Mouse (Mus musculus): ENCODE results near the gene Fmnl1. TPM values are rescaled to one million over a fixed set of nuclear protein-coding genes. Genes with fewer than 3 reads are reported as not detected.

The Fmnl1 gene
- polyA plus RNA-seq, 1 experiment = 235 TPM

DNA sequence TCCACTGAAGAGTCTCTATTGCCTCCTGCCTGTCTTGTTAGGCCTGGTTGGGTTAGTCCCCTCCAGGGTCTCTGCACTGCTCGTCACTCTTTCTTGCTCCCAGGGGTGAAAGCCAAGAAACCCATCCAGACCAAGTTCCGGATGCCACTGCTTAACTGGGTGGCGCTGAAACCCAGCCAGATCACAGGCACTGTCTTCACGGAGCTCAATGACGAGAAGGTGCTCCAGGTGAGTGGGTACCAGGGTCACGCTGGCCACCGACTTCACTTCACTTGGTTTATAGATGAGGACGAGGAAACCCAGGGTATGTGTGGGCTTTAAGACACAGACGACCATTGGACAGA is 22.9 kb downstream of the Fmnl1 start:
- WGBS = 96% methylated on average over 9 of the region's 9 CpGs
- DNase-seq = no peak
- Histone ChIP-seq H3K36me3 (ENCODE audit: control insufficient read depth, insufficient read depth, low read length) (peaks cover 99% of the 10 kb centered on the region), H3K27me3 (ENCODE audit: control insufficient read depth, insufficient read depth, low read length) (no peaks in the 10 kb centered on the region), H3K4me1 (replicated peaks; ENCODE audit: control insufficient read depth, insufficient read depth, low read length) (no peaks in the 10 kb centered on the region), H3K4me3 (ENCODE audit: control insufficient read depth, insufficient read depth, low read length) (no peak overlapping the region), H3K27ac (ENCODE audit: control insufficient read depth, insufficient read depth, low read length) (no peak overlapping the region)
- TF ChIP-seq POLR2A (IDR thresholded peaks at IDR 0.05; ENCODE audit: control insufficient read depth, extremely low read depth, insufficient read depth, low read length, poor library complexity) (no peak), CTCF (IDR thresholded peaks at IDR 0.05; ENCODE audit: borderline replicate concordance, control insufficient read depth, extremely low read depth, insufficient read depth, low read length, poor library complexity) (no peak)

DNA sequence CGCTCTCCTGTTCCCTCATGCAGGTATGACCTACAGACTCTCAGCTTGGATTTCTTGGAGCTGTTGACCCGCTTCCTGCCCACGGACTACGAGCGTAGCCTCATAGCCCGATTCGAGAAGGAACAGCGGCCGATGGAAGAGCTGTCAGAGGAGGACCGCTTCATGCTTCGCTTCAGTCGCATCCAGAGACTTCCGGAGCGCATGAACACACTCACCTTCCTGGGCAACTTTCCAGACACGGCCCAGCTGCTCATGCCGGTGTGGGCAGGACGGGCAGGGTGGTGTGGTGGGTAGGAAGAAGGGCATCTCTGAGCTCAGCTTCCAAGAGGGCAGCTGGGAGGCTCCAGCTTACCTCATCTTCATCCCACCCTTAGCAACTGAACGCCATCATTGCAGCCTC is 24.3 kb downstream of the Fmnl1 start:
- Histone ChIP-seq H3K4me1 (replicated peaks; ENCODE audit: control insufficient read depth, insufficient read depth, low read length) (no peaks in the 10 kb centered on the region), H3K4me3 (ENCODE audit: control insufficient read depth, insufficient read depth, low read length) (no peak overlapping the region), H3K27me3 (ENCODE audit: control insufficient read depth, insufficient read depth, low read length) (no peaks in the 10 kb centered on the region), H3K36me3 (ENCODE audit: control insufficient read depth, insufficient read depth, low read length) (peaks cover 85% of the 10 kb centered on the region), H3K27ac (ENCODE audit: control insufficient read depth, insufficient read depth, low read length) (no peak overlapping the region)
- TF ChIP-seq POLR2A (IDR thresholded peaks at IDR 0.05; ENCODE audit: control insufficient read depth, extremely low read depth, insufficient read depth, low read length, poor library complexity) = no peak
- TF ChIP-seq CTCF (IDR thresholded peaks at IDR 0.05; ENCODE audit: borderline replicate concordance, control insufficient read depth, extremely low read depth, insufficient read depth, low read length, poor library complexity) = no peak
- DNase-seq = no peak
- 95% methylated on average over 18 of the region's 18 CpGs for WGBS

DNA sequence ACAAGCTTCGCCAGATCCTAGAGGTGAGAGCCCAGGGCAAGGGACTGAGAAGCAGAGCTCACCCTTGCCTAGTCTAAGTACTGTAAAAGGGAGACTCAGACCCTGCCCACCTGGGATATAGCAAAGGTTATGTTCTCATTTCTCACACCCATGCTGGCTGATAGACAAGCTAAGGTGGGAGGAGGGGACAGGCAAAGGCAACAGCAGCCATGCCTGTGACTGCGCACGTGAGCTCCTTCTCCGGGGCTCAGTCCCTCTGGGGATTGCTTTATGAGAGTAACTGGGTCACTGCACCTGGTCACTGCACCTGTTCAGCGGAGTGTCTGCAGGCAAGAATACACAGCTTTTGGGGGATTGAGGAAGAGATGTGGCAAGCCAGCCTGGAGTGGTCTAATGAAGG is 24.7 kb downstream of the Fmnl1 start:
- DNase-seq = no peak
- no peaks in the 10 kb centered on the region for H3K27me3 ChIP-seq (ENCODE audit: control insufficient read depth, insufficient read depth, low read length)
- H3K4me3 ChIP-seq (ENCODE audit: control insufficient read depth, insufficient read depth, low read length) = no peak overlapping the region
- TF ChIP-seq CTCF (IDR thresholded peaks at IDR 0.05; ENCODE audit: borderline replicate concordance, control insufficient read depth, extremely low read depth, insufficient read depth, low read length, poor library complexity) (no peak), POLR2A (IDR thresholded peaks at IDR 0.05; ENCODE audit: control insufficient read depth, extremely low read depth, insufficient read depth, low read length, poor library complexity) (no peak)
- H3K27ac ChIP-seq (ENCODE audit: control insufficient read depth, insufficient read depth, low read length) = no peak overlapping the region
- H3K4me1 ChIP-seq (replicated peaks; ENCODE audit: control insufficient read depth, insufficient read depth, low read length) = no peaks in the 10 kb centered on the region
- WGBS = 98% methylated on average over 5 of the region's 5 CpGs
- H3K36me3 ChIP-seq (ENCODE audit: control insufficient read depth, insufficient read depth, low read length) = peaks cover 81% of the 10 kb centered on the region

DNA sequence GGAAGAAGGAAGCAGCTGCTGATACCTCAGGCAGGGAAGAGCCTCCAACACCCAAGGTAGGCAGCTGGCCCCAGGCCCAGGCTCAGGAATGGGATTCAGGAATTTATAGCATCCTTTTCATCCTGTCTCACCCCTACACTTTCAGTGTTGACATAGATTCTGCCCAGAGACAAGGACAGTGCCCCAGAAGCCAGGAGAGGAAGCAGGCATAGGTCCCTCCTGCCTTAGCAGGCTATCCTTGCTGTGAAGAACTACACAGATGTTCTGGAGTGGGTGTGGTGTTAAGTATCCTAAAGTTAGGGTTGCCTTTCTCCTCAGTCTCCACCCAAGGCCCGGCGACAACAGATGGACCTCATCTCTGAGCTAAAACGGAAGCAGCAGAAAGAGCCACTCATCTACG is 26.4 kb downstream of the Fmnl1 start:
- Histone ChIP-seq H3K4me3 (ENCODE audit: control insufficient read depth, insufficient read depth, low read length) (no peak overlapping the region), H3K27me3 (ENCODE audit: control insufficient read depth, insufficient read depth, low read length) (no peaks in the 10 kb centered on the region), H3K4me1 (replicated peaks; ENCODE audit: control insufficient read depth, insufficient read depth, low read length) (no peaks in the 10 kb centered on the region), H3K27ac (ENCODE audit: control insufficient read depth, insufficient read depth, low read length) (no peak overlapping the region), H3K36me3 (ENCODE audit: control insufficient read depth, insufficient read depth, low read length) (peaks cover 64% of the 10 kb centered on the region)
- no peak for TF ChIP-seq CTCF (IDR thresholded peaks at IDR 0.05; ENCODE audit: borderline replicate concordance, control insufficient read depth, extremely low read depth, insufficient read depth, low read length, poor library complexity)
- TF ChIP-seq POLR2A (IDR thresholded peaks at IDR 0.05; ENCODE audit: control insufficient read depth, extremely low read depth, insufficient read depth, low read length, poor library complexity) = no peak
- DNase-seq = no peak
- WGBS = 93% methylated on average over 4 of the region's 4 CpGs

DNA sequence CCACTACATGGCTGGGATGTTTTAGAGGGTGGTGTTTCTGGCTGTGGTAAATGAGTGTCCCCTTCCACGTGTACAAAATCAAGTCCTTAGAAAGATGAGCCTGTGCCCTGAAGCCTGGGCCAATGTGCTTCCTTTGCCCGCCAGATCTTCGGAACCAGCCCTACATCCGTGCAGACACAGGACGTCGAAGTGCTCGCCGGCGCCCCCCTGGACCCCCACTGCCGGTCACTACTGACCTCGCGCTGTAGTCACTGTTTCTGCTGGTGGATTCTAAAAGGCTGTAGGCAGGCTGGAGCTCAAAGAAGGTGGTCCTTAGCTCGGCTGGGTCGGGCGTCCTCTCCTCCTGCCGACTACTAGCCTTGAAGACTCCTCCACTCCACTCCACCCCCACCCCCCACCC is 27.4 kb downstream of the Fmnl1 start:
- no peak overlapping the region for H3K4me3 ChIP-seq (ENCODE audit: control insufficient read depth, insufficient read depth, low read length)

DNA sequence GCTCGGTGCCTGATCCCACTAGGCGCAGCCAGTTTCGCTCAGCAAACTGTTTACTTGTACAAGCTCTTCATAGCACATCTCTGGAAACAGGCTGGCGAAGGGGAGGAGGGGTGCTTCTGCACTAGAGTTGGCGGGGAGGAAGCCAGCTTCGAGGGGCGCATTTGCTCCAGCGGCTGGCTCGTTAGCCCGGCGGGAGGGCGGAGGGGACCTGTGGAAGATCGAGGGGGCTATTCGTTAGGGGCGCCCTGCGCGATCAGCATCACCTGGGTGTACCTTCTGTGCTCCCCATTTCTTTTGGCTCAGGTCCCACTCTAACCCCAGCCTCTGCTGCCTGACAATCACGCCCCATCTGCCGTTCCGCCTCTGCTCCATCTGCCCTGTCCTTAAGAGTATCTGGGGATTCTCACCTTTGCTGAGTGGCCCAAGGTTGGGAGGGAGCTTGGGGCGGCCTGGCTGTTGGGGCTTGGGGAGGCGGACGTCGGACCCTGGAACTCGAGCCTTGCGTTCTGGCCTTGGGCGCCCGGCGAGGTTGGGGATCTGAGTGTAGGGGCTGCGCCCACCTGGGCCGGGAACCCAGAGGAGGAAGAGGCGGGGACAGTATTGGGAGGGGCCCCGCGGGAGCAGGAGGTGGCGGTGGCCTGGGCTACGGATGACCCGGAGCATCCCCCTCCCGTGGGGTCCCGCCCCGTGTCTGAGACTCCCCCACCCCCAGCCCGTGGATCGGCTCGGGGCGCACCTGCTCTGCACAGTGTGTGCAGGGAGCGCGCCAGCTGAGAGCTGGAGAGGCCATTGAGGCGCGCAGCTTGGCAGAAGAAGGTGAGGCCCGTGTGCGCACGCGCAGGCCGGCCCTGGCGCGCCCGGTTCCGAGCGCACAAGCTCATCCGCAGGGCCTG is 28.2 kb downstream of the Fmnl1 start:
- TF ChIP-seq CTCF (IDR thresholded peaks at IDR 0.05; ENCODE audit: borderline replicate concordance, control insufficient read depth, extremely low read depth, insufficient read depth, low read length, poor library complexity) (no peak), POLR2A (IDR thresholded peaks at IDR 0.05; ENCODE audit: control insufficient read depth, extremely low read depth, insufficient read depth, low read length, poor library complexity) (no peak)
- no peak overlapping the region for H3K27ac ChIP-seq (ENCODE audit: control insufficient read depth, insufficient read depth, low read length)
- no peaks in the 10 kb centered on the region for H3K27me3 ChIP-seq (ENCODE audit: control insufficient read depth, insufficient read depth, low read length)
- peaks cover 46% of the 10 kb centered on the region for H3K36me3 ChIP-seq (ENCODE audit: control insufficient read depth, insufficient read depth, low read length)
- 86% methylated on average over 59 of the region's 59 CpGs for WGBS
- no peaks in the 10 kb centered on the region for H3K4me1 ChIP-seq (replicated peaks; ENCODE audit: control insufficient read depth, insufficient read depth, low read length)
- H3K4me3 ChIP-seq (ENCODE audit: control insufficient read depth, insufficient read depth, low read length) = no peak overlapping the region
- DNase-seq = no peak

More for the DNA sequence above, 27.4 kb downstream of the Fmnl1 start:
- H3K4me1 ChIP-seq (replicated peaks; ENCODE audit: control insufficient read depth, insufficient read depth, low read length) = no peaks in the 10 kb centered on the region
- no peak for DNase-seq
- peaks cover 54% of the 10 kb centered on the region for H3K36me3 ChIP-seq (ENCODE audit: control insufficient read depth, insufficient read depth, low read length)
- no peak overlapping the region for H3K27ac ChIP-seq (ENCODE audit: control insufficient read depth, insufficient read depth, low read length)
- 93% methylated on average over 16 of the region's 16 CpGs for WGBS
- no peaks in the 10 kb centered on the region for H3K27me3 ChIP-seq (ENCODE audit: control insufficient read depth, insufficient read depth, low read length)
- no peak for TF ChIP-seq POLR2A (IDR thresholded peaks at IDR 0.05; ENCODE audit: control insufficient read depth, extremely low read depth, insufficient read depth, low read length, poor library complexity)
- TF ChIP-seq CTCF (IDR thresholded peaks at IDR 0.05; ENCODE audit: borderline replicate concordance, control insufficient read depth, extremely low read depth, insufficient read depth, low read length, poor library complexity) = no peak

Data from thymus, adult 2 months (tissue).